Mouse (Mus musculus) ES-E14 (cell line): ENCODE results near the gene Ppfia2.

ENCODE experiments used
- CHD2 ChIP-seq: IDR thresholded peaks from 2 replicates; pipeline ENCODE4 v1.6.1; 2014; ENCODE audit warnings: mild to moderate bottlenecking, low read depth, low read length, inconsistent platforms
- HCFC1 ChIP-seq: IDR thresholded peaks from 2 replicates; pipeline ENCODE4 v1.6.1; 2012; ENCODE audit warnings: low read length, inconsistent platforms, borderline replicate concordance; ENCODE audit not compliant: insufficient read depth
- MAFK ChIP-seq: IDR thresholded peaks from 2 replicates; pipeline ENCODE4 v1.6.1; 2014; ENCODE audit warnings: mild to moderate bottlenecking, low read depth, low read length, inconsistent platforms; ENCODE audit not compliant: insufficient read depth
- ZC3H11A ChIP-seq: IDR thresholded peaks from 2 replicates; pipeline ENCODE4 v1.6.1; 2012; ENCODE audit warnings: low read depth, mild to moderate bottlenecking, inconsistent platforms, low read length, borderline replicate concordance
- ZNF384 ChIP-seq: IDR thresholded peaks from 2 replicates; pipeline ENCODE4 v1.6.1; 2012; ENCODE audit warnings: low read depth, low read length, inconsistent platforms

- TF ChIP-seq ZNF384 (peak; percentile 91), CHD2 (no peak), ZC3H11A (no peak), MAFK (no peak), HCFC1 (no peak)
Measured at GRCm38 (mm10) chr10:106609177-106609981, 139.2 kb downstream of the Ppfia2 start.
